Mouse (Mus musculus) intestine, embryonic 14.5 days (tissue): ENCODE measurements around the gene Wnt2b. TPM values are rescaled to one million over a fixed set of nuclear protein-coding genes. Genes with fewer than 3 reads are reported as not detected.

Experiments used
- ATAC-seq: fragments of 200-750 bp; cut with Nextera tagmentation; replicated peaks from 2 replicates; pipeline ENCODE4 v1.8.0; 2017; ENCODE audit warnings: low read depth, moderate number of reproducible peaks, moderate TSS enrichment, moderate library complexity; ENCODE audit not compliant: low FRiP score, low TSS enrichment
- DNase-seq: peaks from one replicate; pipeline ENCODE4 v3.0.0-alpha.2; 2018; ENCODE audit warnings: low spot score
- H3K27ac ChIP-seq: fragments of 300-500 bp; sonication (generic); 2 replicates; pipeline ENCODE4 v1.5.1; 2014; ENCODE audit warnings: low read depth, mild to moderate bottlenecking, control low read depth
- H3K27me3 ChIP-seq: fragments of 300-500 bp; sonication (generic); replicated peaks from 2 replicates; pipeline ENCODE4 v1.6.1; 2014; ENCODE audit warnings: low read length, control low read depth; ENCODE audit not compliant: control insufficient read depth, insufficient read depth
- H3K36me3 ChIP-seq: fragments of 300-500 bp; sonication (generic); 2 replicates; pipeline ENCODE4 v1.6.1; 2014; ENCODE audit warnings: low read length, control low read depth; ENCODE audit not compliant: control insufficient read depth, insufficient read depth
- H3K4me1 ChIP-seq: fragments of 300-500 bp; sonication (generic); replicated peaks from 2 replicates; pipeline ENCODE4 v1.6.1; 2014; ENCODE audit warnings: low read length, control low read depth, mixed read lengths; ENCODE audit not compliant: control insufficient read depth, insufficient read depth
- H3K4me2 ChIP-seq: fragments of 300-500 bp; sonication (generic); 2 replicates; pipeline ENCODE4 v1.6.1; 2014; ENCODE audit warnings: low read length
- H3K4me3 ChIP-seq: fragments of 300-500 bp; sonication (generic); 2 replicates; pipeline ENCODE4 v1.5.1; 2014; ENCODE audit warnings: low read depth, low read length, control low read depth, mixed read lengths
- H3K9ac ChIP-seq: fragments of 300-500 bp; sonication (generic); 2 replicates; pipeline ENCODE4 v1.6.1; 2014; ENCODE audit warnings: mild to moderate bottlenecking, low read length
- H3K9me3 ChIP-seq: fragments of 300-500 bp; sonication (generic); 2 replicates; pipeline ENCODE4 v1.6.1; 2016; ENCODE audit warnings: low read length, control low read depth; ENCODE audit not compliant: control insufficient read depth
- WGBS: fragments of 180-500 bp; shearing (Covaris S2); extraction: QIAGEN DNeasy Blood & Tissue Kit; methylation state at CpG from one replicate; pipeline ENCODE4 v1.1.7; 2014; 5-methylcytosine and 5-hydroxymethylcytosine counted together
- polyA plus RNA-seq: library from polyadenylated mRNA; unstranded; fragments of >200 nt; fragmentation: Nextera tagmentation; extraction: Ambion mirVana; gene quantifications from 2 replicates; pipeline ENCODE4 v1.2.1, GENCODE M21; 2014

The Wnt2b gene
- polyA plus RNA-seq, 1 experiment from 2014 or later, result 1.9 TPM

DNA sequence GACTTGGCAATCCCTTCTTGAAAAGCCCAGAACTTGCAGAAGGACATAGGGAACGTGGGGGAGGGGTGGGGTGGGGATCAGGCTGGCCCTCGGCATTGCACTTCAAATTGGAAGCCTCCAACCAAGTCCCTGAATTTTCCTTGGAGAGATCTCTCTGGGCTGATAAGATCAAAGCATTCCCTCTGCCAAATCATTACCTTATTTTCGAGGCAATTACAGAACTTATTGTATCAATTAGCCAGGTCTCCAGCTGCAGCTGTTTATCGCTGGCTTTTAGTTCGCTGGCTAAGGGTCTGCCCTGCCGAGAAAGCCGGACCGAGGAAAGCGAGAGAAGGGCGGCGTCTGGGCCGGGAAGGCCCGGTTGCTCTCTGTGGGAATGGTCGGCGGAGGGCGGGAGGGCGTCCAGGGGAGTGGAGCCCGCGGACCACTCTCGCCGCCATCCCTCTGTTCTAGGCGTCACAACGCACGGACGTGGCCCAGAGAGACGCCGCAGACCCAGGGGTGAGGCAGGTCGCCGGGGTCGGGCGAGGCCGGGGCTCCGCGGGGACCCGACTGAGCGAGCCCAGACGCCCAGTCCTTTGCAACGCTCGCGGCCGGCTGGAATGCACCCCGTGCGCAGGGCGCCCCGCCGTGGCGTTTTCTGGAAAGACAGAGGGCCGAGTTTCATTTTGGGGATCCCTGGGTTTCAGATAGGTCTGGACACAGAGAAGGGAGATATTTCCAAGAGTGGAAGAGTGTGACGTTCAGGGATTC is 6.0 kb upstream of the Wnt2b start:
- DNase-seq (peak; percentile 97), ATAC-seq (peak; percentile 84)
- Histone ChIP-seq H3K4me3 (peak overlapping the region; percentile 42), H3K36me3 (no peaks in the 10 kb centered on the region), H3K4me1 (peaks cover 9% of the 10 kb centered on the region), H3K27ac (no peak overlapping the region; the same call in 1 of the 2 replicates), H3K9ac (peak overlapping the region; percentile 58), H3K27me3 (peaks cover 5% of the 10 kb centered on the region), H3K4me2 (peak overlapping the region; percentile 56), H3K9me3 (no peaks in the 10 kb centered on the region)
- 1% methylated on average over 49 of the region's 49 CpGs for WGBS

DNA sequence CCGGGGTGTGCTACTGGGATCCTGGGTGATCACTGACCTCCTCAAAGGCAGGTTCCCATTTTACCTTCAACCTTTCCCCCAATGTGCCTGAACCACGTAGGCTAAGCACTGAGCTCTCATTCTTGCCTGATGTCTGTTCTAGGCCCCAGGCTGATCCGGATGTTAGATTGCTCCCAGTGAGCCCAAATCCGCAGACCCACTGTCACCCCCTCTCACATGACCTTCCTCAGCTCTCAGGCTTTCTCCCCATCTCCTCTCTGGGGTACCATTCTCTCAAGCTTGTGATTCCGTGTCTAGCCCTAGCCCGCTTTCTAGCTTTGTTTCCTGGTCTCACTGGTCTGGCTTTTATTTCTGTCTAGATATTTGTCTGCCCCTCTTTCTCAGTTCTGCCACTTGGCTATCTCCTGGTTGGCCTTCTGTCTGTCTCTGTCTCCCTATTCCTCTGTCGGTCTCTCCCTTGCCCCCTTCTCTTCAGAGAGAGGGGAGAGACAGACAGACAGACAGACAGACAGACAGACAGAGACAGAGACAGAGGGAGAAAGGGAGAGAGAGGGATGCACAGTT is 4.4 kb upstream of the Wnt2b start:
- no peak overlapping the region for H3K4me3 ChIP-seq
- ATAC-seq, result no peak
- peaks cover 19% of the 10 kb centered on the region for H3K4me1 ChIP-seq
- H3K4me2 ChIP-seq, result no peak overlapping the region
- peaks cover 22% of the 10 kb centered on the region for H3K27me3 ChIP-seq
- H3K27ac ChIP-seq, result no peak overlapping the region
- H3K36me3 ChIP-seq, result no peaks in the 10 kb centered on the region
- DNase-seq, result no peak
- 78% methylated on average over 7 of the region's 7 CpGs for WGBS
- H3K9me3 ChIP-seq, result no peaks in the 10 kb centered on the region
- H3K9ac ChIP-seq, result no peak overlapping the region

DNA sequence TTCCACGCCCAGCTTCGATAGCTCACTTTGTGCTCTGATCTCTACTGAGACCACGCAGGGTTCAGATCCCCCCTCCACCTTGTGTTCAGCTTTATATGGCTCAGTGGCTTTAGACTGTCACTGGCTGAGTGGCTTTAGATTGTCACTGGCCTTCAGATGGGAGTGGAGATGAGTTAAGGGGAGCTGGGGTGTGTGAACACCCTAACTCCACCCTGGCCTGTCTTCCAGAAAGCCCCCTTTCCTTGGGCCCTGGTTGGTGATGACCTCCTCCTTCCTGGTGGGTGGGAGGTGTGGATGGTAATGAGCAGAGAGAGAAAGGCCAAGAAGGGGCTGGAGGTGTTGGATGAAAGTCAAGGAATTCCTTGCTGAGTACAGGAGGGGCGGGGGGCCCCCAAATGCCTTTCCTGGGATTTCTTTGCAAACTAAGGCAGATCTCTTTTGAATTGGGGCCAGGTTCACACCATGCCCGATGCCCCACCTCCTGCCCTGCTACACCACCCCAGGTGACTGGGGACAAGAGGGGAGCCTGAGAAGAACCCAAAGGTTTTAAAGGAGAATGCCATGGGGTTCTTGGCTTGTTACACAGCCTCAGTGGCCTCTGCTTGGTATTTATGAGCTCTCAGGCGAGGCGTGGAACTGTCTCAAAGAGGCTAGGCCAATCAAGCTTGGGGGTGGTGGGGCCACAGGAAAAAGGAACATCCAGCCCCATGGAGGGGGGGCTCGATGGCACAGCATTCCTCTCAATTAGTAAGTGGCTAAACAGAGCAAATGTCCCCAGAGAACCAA is 3.5 kb upstream of the Wnt2b start:
- Histone ChIP-seq H3K27ac (no peak overlapping the region), H3K4me2 (no peak overlapping the region), H3K4me3 (no peak overlapping the region), H3K27me3 (peaks cover 30% of the 10 kb centered on the region), H3K4me1 (peaks cover 19% of the 10 kb centered on the region), H3K9ac (no peak overlapping the region), H3K36me3 (no peaks in the 10 kb centered on the region), H3K9me3 (no peaks in the 10 kb centered on the region)
- ATAC-seq (no peak), DNase-seq (no peak)
- WGBS, result 56% methylated on average over 8 of the region's 8 CpGs

DNA sequence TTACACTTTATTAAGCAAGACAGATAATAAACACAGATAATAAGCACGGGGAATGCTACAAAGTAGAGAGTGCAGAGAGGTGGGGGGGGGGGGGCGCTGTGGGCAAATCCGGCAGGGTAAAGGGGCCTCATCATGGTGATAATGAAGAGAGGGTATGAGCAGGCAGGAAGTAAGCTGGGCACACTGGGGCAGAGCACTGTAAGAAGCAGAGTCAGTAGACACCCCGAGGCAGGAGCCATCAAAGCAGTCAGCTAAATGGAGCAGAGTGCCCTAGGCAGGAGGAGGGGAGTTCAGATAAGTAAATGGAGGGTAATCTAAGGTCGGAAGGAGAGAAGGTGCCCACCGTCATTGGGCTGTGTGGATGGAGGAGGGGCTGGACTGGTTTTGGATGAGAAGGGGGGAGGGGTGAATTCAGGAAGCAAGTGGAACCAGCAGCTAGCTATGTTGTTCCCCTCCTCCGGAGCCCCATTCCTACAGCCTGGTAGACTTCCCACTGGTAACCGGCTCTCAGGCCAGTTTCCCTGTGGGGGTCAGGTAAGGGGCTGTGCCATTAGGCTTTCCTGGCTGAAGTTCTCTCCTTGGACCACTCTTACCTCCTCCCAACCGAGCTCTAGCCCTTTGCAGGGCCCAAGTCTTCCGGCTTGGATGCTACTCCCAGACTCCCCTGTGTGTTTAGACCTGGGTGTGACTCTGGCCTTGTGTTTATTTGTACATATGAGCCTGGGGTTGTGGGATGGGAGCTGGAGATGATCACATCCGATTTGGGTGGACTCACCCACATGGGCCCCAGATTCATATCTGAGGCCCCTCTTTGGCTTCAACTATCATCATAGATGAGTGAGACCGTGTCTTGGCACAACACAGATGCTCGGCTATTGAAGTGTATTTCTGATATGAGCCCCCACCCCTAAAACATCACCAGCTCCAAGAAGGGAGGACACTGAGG is 1.9 kb upstream of the Wnt2b start:
- WGBS, result 27% methylated on average over 12 of the region's 13 CpGs
- Histone ChIP-seq H3K9me3 (no peaks in the 10 kb centered on the region), H3K36me3 (no peaks in the 10 kb centered on the region), H3K27me3 (peaks cover 37% of the 10 kb centered on the region), H3K9ac (no peak overlapping the region), H3K4me3 (no peak overlapping the region), H3K27ac (no peak overlapping the region), H3K4me2 (no peak overlapping the region), H3K4me1 (peaks cover 19% of the 10 kb centered on the region)
- no peak for DNase-seq
- no peak for ATAC-seq

DNA sequence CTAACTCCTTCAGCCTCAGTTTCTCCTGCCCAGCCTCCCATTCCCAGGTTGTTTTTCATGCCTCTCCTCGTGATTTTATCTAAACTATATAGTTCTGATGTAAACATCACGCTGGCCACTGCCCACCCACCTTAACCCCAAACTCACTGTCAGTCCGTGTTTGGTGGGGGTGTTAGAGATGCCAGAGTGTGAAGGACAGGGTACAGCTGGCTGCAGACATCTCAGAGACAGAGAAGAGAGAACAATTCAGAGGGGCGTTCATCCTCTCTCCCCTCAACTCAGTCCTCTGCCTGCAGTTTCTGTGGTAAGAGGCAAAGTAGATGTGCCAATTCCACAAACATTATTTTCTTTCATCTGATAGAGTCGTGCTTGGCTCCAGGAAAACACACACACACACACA is 1.1 kb upstream of the Wnt2b start:
- peaks cover 37% of the 10 kb centered on the region for H3K27me3 ChIP-seq
- DNase-seq, result no peak
- no peaks in the 10 kb centered on the region for H3K9me3 ChIP-seq
- H3K36me3 ChIP-seq, result no peaks in the 10 kb centered on the region
- no peak overlapping the region for H3K4me2 ChIP-seq
- H3K4me3 ChIP-seq, result no peak overlapping the region
- H3K4me1 ChIP-seq, result peaks cover 19% of the 10 kb centered on the region
- H3K27ac ChIP-seq, result no peak overlapping the region
- H3K9ac ChIP-seq, result no peak overlapping the region
- no peak for ATAC-seq
- WGBS, result 7% methylated on average over 5 of the region's 5 CpGs

DNA sequence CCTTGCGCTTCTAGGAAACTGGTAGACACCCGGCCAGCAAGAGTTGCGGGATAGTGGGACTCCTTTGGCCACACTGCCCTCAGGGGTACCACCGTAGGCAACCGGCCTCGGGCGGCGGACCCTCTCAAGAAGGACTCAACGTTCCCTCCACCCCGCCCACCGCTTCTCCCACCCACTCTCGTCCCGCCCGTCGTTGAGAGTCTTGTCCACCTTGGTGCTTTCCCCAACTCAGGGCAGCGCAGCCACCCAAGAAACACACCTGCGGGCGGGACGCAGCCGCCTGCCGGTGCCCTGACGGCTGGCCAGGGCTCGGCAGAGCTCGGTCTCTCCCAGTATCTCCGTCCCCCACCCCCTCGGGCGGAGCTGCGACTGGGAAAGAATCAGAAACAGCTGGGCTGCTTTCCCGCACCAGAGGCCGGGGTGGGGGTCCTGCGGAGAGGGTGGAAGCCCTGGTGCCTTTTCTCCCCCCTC is 455 bp upstream of the Wnt2b start:
- H3K27ac ChIP-seq, result no peak overlapping the region
- ATAC-seq (peak; percentile 22), DNase-seq (peak; percentile 75)
- H3K4me3 ChIP-seq, result peak overlapping the region; percentile 51
- no peaks in the 10 kb centered on the region for H3K36me3 ChIP-seq
- peaks cover 19% of the 10 kb centered on the region for H3K4me1 ChIP-seq
- H3K9me3 ChIP-seq, result no peaks in the 10 kb centered on the region
- WGBS, result 1% methylated on average over 30 of the region's 31 CpGs
- H3K9ac ChIP-seq, result peak overlapping the region; percentile 25; the same call in 1 of the 2 replicates
- H3K27me3 ChIP-seq, result peaks cover 37% of the 10 kb centered on the region
- H3K4me2 ChIP-seq, result peak overlapping the region; percentile 74

DNA sequence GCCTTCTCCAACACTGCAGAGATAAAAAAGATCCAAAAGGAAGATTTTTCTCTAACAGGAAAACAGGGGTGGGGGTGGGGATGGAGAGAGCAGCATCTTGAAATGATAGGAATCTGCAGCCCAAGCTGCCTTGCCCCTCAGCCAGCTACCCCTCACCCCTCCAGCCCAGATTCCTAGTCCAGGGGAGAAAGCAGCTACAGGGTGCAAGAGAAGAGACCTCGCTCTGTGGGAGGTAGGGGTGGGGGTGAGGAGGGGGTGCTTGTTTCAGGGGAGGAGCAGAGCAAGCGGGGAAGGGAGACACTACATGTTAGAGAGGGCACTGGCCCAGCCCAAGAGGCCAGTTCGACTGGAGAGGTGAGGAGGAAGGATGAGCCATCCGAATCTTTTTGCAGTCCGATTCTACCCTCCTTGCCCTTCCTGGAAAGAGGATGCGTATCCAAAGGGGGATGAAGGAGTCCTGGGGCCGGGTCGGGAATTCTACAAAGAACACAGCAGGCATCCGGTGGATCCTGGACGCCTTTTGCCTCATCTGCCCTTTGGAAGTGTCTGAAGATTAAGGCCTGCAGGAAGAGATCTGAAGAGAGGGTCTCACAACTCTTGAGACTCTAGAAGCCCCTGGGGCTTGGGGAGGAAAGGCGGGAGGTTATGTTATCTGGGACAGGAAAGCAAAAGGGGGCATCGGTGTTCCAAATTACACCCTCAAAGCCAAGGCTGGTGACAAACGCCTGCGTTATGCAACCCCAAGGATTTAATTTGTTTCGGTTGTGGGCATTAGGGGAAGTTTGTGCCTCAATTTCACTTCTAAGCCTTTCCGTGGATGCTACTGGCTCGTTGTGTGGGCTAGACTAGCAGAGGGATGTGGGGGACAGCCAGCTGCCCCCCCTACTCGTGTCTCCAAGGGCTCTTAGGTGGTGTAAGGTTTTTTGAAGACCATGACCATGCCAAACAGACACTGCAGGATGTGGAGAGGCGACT is 1.4 kb downstream of the Wnt2b start:
- Histone ChIP-seq H3K4me1 (peaks cover 19% of the 10 kb centered on the region), H3K4me2 (peak overlapping the region; percentile 74), H3K4me3 (peak overlapping the region; percentile 51)

More for the DNA sequence above, 1.4 kb downstream of the Wnt2b start:
- 19% methylated on average over 19 of the region's 19 CpGs for WGBS
- no peaks in the 10 kb centered on the region for H3K36me3 ChIP-seq
- peaks cover 37% of the 10 kb centered on the region for H3K27me3 ChIP-seq
- H3K27ac ChIP-seq, result no peak overlapping the region
- H3K9me3 ChIP-seq, result no peaks in the 10 kb centered on the region
- H3K9ac ChIP-seq, result 0 out of 2 replicates have a peak overlapping the region, but pooled peaks have one; percentile 10
- ATAC-seq (no peak), DNase-seq (no peak)
